Mouse (Mus musculus): ENCODE measurements around the gene U2surp. TPM values are rescaled to one million over a fixed set of nuclear protein-coding genes. Genes with fewer than 3 reads are reported as not detected.

Gene U2surp
- polyA plus RNA-seq, 1 experiment from 2014 or later: 129 TPM

GRCm38 (mm10) chr9:95413911-95414310, 97.9 kb downstream of the U2surp start:
- no peak for ATAC-seq (replicated peaks; ENCODE audit: low FRiP score, low TSS enrichment, low read depth)
- H3K4me2 ChIP-seq (ENCODE audit: low read length): no peak overlapping the region
- peaks cover 3% of the 10 kb centered on the region; the same call in 1 of the 2 replicates for H3K9me3 ChIP-seq (ENCODE audit: control insufficient read depth, low read length)
- DNase-seq (ENCODE audit: low spot score): no peak
- H3K27ac ChIP-seq (ENCODE audit: low read depth): no peak overlapping the region
- H3K27me3 ChIP-seq (replicated peaks; ENCODE audit: control insufficient read depth, insufficient read depth, low read length): peaks cover 5% of the 10 kb centered on the region; the same call in 1 of the 2 replicates
- H3K4me3 ChIP-seq (ENCODE audit: low read depth, low read length): no peak overlapping the region
- no peaks in the 10 kb centered on the region for H3K4me1 ChIP-seq (replicated peaks; ENCODE audit: control insufficient read depth, insufficient read depth, low read length)
- no peak overlapping the region for H3K9ac ChIP-seq (ENCODE audit: low read length)
- no peaks in the 10 kb centered on the region for H3K36me3 ChIP-seq (ENCODE audit: control insufficient read depth, insufficient read depth, low read length)

- no peak for DNase-seq (ENCODE audit: low spot score)
- no peak for ATAC-seq (replicated peaks; ENCODE audit: low FRiP score, low TSS enrichment, low read depth)
- peaks cover 3% of the 10 kb centered on the region; the same call in 1 of the 2 replicates for H3K9me3 ChIP-seq (ENCODE audit: control insufficient read depth, low read length)
- WGBS: 60% methylated on average over 4 of the region's 4 CpGs
- H3K27ac ChIP-seq (ENCODE audit: low read depth): no peak overlapping the region
- no peak overlapping the region for H3K4me2 ChIP-seq (ENCODE audit: low read length)
- H3K4me1 ChIP-seq (replicated peaks; ENCODE audit: control insufficient read depth, insufficient read depth, low read length): peaks cover 8% of the 10 kb centered on the region; the same call in 1 of the 2 replicates
- no peak overlapping the region for H3K4me3 ChIP-seq (ENCODE audit: low read depth, low read length)
- no peak overlapping the region for H3K9ac ChIP-seq (ENCODE audit: low read length)
- no peaks in the 10 kb centered on the region for H3K36me3 ChIP-seq (ENCODE audit: control insufficient read depth, insufficient read depth, low read length)
- H3K27me3 ChIP-seq (replicated peaks; ENCODE audit: control insufficient read depth, insufficient read depth, low read length): peaks cover 7% of the 10 kb centered on the region; the same call in 1 of the 2 replicates
Measured at GRCm38 (mm10) chr9:95412047-95412446, 99.7 kb downstream of the U2surp start.

DNA sequence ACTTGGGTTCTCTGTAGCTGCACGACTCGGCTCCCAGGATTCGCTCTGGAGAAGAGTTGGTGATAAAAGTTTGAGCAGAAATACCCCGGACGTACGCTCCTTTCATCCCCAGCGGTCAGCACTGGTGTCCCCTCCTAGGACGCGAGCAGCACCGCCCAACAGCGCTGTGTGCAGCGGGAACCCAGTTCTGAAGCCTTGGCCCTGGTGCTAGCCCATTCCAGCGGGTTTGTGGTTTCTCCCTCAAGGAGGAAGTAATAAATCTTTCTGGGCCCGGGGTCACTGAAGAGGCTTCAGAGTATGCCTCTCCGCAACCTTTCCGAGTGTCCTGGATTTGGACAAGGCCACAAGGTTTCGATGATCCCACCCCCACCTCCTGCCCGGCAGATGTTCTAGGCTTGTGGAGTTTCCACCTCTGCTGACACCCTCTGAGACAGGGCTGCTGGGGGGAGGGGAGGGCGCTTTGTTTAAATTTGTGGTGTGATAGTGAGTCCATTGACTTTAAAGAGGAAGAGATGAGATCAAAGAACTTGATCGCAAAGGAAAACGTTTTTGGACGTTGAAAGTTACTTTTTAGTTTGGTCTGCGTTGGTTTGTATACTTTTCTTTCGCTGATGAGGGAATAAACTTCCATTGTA, 104.1 kb downstream of the U2surp start:
- Histone ChIP-seq H3K9ac (ENCODE audit: low read length) (peak overlapping the region; percentile 62), H3K36me3 (ENCODE audit: control insufficient read depth, insufficient read depth, low read length) (0 out of 2 replicates have a peak, but pooled peaks cover 3% of the 10 kb centered on the region), H3K4me2 (ENCODE audit: low read length) (peak overlapping the region; percentile 91), H3K27me3 (replicated peaks; ENCODE audit: control insufficient read depth, insufficient read depth, low read length) (peaks cover 16% of the 10 kb centered on the region; the same call in 1 of the 2 replicates), H3K27ac (ENCODE audit: low read depth) (peak overlapping the region; percentile 88), H3K4me3 (ENCODE audit: low read depth, low read length) (peak overlapping the region; percentile 65), H3K9me3 (ENCODE audit: control insufficient read depth, low read length) (no peaks in the 10 kb centered on the region), H3K4me1 (replicated peaks; ENCODE audit: control insufficient read depth, insufficient read depth, low read length) (peaks cover 21% of the 10 kb centered on the region; the same call in 1 of the 2 replicates)
- DNase-seq (ENCODE audit: low spot score) (no peak), ATAC-seq (replicated peaks; ENCODE audit: low FRiP score, low TSS enrichment, low read depth) (peak; percentile 49)
- WGBS: under 1% methylated on average over 24 of the region's 24 CpGs

Other genes with a start within 250 kb of the U2surp start
- gene Chst2, start 105.3 kb downstream of the U2surp start, polyA plus RNA-seq (2014; fragmentation: Nextera tagmentation; extraction: Ambion mirVana): 5.1 and 7.1 TPM in 2 replicates
- 0.05 and 0.11 TPM in 2 replicates for gene Paqr9, start 47.7 kb upstream of the U2surp start, polyA plus RNA-seq (2014; fragmentation: Nextera tagmentation; extraction: Ambion mirVana)
- 0.69 and 1.1 TPM in 2 replicates for gene Pcolce2, start 125.6 kb upstream of the U2surp start, polyA plus RNA-seq (2014; fragmentation: Nextera tagmentation; extraction: Ambion mirVana)
- 5.7 and 6.5 TPM in 2 replicates for gene Trpc1, start 238.4 kb upstream of the U2surp start, polyA plus RNA-seq (2014; fragmentation: Nextera tagmentation; extraction: Ambion mirVana)

All from intestine, embryonic 14.5 days (tissue).